Mouse (Mus musculus) c-Kit-positive CD71-negative TER-119-negative erythroid progenitor cells, embryonic 14.5 days (primary cell): Measurements from ENCODE around the gene Smtn.

ENCODE experiments used
- DNase-seq: peaks from one replicate; pipeline ENCODE4 v3.0.0-alpha.2; 2013; ENCODE audit warnings: low read depth

Smtn gene

DNA sequence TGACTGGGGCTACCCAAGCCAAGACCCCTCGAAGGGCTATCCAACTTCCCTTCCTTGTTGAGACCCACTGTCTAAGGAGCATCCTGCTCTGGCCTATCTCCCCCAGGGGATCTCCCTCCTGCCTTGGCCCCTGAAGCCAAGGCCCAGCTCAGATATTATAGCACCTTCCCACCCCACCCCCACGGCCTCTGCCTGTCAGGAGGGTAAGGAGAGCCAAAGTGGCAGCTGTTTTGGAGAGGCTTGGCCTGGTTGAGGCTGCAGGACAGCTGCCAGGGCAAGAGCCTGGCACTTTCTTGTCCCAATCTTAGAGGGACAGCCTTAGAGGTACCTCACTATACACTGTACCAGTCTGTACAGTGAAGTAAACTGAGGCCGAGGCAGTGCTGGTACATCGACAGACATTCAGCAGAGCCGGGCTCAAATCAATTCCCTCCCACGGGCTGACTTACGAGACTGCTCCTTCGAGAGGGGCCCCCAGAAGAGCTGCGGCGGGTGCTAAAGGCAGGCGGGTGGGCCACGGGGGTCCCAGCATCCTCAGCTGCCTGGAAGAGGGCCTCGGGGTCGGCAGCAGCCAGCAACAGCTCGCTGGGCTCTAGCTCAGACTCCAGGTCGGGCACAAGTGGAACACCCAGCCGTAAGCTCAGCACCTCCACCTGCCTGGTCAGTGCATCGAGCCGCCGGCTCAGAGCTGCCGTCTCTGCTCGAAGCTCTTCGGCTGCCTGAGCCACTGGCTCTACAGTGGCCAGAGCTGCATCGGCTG, 13.3 kb downstream of the Smtn start:
- no peak for DNase-seq

DNA sequence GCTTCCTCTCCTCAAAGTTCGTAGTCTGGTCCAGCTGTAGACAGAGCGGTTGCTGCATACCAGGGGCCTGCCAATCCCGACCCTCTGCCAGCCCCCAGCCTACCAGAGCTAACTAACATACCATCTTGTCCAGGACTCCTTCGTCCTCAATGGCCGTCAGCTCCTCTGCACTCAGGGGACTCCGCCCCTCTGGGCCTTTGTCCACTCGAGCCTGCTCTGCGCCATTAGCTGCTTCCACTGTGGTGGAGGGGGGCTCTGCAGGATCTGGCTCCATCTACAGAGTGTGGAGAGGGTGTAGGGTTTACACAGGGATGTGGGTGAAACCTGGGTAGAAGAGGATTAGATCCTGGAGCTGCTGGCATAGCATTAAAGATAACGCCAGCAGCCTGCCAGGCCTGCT, 14.2 kb downstream of the Smtn start:
- DNase-seq, result no peak

DNA sequence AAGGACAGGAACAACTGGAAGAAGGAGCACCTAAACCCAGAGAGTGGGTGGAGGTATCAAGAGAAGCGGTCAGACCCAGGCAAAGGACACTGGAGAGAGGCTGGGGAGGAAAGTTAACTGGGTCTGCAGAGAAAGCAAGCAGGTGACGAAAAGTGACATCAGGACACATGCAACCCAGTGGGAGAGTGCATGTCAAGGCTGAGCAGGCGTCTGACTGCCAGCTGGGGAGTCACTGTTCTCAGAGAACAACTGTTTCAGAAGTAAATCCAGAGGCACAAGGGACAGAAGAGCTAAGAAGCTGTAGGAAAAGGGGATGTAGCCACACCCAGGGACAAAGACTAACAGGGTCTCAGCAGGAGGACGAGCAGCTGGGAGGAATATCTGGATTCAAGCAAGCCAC, 14.9 kb downstream of the Smtn start:
- no peak for DNase-seq

DNA sequence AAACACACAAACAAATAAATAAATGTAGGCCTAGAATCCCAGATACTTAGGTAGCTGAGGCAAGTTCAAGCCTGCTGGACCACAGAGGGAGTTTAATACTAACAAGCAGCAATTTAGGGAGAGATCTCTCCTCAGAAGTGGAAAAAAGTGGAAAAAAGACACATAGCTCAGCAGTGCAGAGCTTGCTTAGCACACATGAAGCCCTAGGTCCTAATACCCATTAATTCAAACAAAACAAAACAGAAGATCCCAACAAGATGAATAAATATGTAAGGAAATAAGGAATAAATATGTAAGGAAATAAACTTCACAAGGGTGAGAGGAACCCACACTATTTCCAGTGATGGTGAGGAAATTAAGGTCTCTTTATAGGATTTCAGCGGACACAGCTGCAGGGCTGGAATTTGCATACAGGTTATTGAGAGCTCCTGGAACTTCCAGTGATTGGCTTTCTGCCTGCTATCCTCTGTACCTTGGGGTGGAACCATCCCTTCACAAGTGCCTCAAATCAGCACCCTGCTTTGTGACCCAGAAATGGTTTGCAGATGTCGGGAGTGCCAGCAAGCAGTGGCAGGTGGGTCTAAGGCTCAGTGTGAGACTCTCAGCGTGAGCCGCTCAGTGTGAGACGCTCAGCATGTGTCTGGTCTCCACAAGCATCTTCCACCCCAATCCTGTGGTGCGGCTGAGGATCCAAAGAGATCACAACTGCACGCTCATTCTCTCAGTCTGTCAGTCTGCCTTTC, 16.4 kb downstream of the Smtn start:
- DNase-seq, result no peak

DNA sequence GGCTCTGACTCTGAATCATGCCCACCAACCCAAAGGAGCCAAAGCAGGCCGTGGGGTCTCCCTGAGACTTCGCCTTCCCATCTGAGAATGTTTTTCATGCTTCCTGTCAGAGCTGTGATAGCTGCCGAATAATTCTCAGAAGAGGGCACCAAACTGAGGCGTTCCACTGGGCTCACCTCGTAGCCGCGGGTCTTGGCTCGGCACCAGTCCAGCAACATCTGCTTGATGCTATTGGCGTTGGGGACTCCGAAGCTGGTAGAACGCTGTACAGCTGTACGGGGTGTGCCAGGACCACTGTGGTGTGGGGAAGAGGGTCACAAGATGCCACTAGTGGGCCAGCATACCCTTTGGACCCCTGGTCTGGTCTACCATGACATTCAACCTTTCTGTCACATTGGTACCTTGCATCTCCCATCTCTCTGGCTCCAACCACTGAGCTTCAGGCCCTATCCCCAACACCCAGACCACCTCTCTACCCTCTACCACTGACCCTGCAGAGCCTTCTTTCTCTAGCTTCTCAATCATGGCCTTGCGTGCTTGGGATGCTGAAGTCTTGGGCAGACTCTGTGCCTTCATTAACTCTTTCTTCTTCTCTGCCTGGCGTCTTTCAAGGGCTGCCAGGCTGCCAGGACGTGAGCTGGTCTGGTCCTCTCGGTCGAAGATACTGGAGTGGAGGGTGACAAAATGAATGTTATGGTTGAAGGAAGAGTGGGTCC, 18.0 kb downstream of the Smtn start:
- DNase-seq, result no peak

DNA sequence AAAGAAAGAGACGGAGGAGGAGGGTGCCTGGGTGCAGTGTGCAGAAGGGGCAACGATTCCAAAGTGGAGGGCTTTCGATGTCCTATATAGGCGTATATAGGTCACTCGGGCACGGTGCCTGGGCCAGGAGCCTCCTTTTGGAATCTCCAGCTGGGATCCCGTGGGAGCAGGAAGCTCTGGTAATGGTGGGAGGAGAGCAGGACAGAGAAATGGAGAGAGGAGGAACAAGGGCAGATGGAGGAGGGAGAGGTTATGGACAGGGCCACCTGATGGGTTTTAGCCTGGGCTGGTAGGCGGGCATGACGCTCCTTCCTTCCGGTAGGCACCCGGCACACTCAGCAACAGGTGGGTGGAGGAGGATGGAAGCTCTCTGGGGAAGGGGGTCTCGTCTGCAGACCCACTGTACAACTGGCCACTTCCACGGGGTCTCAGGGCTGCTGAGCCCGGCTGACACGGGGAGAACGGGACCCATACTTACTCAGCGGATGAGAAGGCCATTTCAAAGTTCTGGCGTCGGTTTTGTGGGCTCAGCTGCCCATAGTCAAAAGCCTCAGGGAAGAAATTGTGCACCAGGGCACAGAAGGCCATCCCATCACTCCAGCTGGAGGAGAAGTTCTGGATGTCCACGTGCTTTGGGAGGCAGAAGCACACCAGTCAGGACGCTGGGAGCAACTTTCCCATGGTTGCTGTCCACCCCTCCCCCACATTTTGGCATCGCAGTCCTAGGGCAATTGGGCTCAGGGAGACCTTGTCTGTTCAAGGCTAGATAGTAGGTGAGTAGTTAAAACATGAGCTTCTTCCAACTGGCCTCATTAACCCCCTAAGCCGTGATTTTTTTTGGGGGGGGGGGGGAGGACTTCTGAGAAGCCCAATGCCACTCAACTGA, 18.8 kb downstream of the Smtn start:
- no peak for DNase-seq

DNA sequence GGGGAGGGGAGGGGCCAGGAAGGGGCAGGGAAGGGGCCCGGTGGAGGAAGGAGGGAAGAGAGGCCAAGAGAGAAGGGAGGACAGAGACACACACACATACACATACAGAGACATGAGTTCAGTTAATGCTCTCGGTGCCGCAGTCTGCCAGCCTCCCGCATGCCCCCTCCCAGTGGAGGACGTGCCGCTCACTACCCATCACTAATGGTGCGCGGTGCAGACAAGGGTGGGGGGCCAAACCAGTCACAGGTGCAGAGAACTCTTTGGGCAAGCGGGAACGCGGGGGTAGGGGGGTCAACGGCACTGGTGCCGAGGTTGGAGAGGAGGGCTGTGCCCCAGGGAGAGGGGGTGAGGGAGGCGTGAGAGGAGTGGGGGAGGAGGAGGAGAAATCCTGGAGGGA, 19.5 kb downstream of the Smtn start:
- DNase-seq, result no peak

DNA sequence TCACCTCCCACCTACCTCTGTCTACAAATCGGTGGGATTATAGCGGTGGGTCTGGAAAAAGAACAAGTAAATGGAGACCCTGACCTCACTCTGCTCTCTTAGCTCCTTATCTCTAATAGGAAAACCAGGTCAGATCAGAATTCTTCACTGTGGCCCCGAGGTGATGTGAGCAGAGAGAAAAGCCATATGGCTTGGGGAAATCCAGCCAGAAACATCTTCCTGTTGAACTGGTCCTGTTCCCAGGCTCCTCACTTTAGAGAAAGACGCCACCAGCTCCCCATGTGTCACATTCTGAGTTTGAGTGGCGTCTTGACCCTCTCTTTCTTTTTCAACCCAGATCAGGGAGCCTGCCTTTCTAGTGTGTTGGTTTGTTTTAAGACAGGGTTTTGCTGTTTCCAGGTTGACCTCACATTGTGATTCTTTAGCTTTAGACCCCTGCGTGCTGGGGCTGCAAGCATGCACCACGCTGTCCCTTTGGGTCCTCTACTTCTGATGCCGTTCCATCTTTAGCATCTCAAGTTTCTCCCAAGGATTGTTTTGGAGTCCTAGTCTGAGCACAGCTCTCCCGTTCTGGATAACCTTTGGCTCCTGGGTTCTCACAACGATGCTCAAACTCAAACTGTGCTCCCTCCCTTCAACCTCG, 20.5 kb downstream of the Smtn start:
- no peak for DNase-seq

DNA sequence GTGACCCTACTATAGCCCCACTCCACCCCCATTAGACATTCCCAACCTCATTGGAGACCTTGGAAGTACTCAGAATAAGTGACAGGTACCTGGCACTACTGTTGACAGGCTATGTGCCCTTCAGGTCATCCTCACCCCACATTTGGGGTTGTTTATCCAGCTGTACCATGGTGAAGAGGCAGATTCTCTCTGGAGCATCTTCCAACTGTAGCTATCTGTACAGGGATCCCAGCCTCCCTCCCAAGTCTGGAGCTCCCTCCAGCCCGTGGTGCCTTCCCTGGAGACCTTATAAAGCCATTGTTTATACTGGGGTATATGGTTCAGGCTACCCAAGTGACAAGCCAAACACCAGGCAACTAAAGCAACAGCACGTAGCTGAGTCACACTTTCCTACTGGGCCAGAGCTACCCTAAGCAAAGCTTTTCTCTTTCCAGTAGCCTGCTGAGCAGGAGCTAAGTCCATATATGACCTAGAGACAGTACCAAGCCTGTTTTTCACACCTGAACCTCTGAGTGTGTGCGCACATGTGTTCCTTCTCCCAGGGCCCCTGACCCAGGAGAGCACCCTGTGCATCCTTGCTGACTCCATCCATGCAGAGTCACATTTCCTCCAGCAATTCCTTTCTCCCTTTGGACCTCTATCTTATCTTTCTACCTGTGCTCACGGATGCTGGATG, 21.2 kb downstream of the Smtn start:
- DNase-seq, result no peak

DNA sequence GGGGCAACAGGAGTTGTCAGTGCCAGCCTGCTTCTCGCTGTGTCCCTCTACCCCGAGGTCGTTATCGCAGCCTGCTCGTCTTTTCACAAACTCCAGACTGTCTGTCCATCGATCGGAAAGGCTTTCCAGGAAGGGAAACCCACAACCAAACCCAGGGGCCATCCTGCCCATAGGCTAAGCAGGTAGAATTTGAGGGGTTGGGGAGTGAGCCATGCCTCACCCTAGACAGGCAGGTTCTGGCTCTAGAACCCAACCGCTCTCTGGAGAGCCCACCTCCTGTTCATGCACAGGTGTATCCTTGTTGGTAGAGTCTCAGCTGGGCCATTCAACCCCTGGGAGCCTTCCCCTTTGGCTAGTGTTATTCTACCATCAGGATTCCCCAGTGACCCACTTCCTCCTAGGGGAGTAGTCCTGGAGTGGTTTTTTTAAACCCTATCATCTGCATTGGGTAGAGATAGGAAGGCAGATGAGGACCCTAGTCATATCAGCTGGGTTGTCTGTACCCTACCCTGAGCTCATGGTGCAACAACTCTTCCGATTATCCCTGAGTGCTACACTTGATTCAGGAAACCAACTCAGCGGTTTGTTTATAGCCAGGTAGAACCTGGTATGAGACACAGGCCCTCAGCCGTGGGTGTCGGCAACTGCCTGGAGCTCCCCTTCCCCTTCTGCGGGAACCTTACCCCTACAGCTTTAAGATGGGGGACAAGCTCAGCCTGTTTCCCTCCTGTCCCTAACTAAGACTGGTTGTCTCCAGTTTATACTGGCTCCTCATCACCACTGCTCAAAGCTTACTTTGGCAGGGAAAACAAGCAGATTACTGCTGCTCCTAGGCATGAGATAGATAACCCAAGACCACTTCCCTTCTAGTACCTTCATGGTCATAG, 22.3 kb downstream of the Smtn start:
- no peak for DNase-seq

DNA sequence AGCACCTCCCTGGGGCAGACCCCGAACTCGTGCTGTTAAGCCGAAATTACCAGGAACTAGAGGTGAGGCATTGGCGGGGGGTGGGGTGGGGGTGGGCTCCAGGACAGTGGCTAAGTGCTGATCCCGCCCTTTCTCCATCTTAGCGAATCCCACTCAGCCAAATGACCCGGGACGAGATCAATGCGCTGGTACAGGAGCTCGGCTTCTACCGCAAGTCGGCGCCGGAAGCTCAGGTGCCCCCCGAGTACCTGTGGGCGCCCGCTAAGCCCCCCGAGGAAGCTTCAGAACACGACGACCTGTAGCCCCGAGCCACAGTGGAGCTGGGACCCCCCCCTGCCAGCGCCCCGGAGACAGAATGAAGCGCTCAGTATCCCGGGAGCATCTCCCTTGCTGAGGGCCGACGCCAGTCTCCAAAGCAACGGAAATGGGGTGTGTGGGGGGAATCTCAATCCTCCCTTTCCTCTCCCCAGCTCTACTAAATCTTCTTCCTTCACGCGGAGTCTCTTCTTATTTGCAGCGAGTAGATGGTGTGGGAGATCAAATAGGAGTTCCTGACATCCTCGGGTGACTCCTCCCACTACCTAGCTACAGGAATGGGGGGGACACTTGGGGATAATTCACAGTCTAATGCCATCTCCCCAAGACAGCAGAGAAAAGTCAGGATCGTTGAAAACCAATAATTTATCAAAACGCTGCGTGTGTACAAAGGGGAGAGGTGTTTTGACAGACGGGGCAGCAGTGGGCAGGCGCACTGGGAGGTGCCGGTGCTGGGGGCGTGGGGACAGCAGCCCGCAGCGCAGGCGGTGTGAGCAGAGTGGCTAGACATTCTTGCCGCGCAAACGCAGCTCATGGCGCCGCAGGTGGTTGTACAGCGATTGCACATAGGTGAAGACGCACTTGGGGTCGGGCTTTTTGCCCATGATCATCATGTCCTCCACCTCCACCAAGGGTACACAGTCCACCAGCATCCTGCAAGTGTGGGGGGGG, 23.3 kb downstream of the Smtn start:
- no peak for DNase-seq

DNA sequence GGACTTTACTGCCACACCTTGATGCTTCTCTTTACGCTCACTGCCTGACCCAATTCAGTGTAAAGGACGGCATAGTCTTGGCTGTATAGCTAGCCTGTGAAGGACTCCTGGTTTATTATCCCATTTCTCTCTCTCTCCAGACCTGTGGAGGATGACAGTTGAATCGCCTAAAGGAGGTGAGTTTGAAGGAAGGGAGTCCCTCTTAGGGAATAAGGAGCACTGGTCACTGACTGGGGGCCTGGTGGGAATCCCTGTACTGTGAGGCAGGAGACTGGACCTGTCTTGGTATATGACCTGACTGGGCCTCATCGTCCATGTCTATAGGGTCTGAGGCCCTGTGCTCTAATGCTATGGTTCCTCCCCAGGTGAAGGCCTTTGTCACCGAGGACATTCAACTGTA, 24.3 kb downstream of the Smtn start:
- DNase-seq, result no peak

DNA sequence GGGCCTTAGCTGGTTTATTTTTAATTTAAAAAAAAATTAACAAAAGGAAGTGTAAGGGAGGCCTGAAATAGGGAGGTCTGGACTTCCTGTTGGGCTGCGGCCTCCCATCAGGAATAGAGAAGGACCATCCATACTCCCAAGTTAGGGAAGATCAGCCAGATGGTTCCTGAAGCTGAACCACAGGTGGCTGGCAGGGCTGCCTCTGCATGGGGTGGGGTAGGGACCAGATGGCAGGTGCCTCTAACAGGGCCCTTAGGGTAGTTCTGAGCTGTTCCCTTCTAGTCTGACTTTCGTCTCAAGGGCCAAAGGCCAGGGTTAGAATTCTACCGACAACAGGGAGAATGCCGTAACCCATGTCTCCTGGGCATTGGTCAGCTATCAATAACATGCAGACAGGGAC, 24.8 kb downstream of the Smtn start:
- no peak for DNase-seq

DNA sequence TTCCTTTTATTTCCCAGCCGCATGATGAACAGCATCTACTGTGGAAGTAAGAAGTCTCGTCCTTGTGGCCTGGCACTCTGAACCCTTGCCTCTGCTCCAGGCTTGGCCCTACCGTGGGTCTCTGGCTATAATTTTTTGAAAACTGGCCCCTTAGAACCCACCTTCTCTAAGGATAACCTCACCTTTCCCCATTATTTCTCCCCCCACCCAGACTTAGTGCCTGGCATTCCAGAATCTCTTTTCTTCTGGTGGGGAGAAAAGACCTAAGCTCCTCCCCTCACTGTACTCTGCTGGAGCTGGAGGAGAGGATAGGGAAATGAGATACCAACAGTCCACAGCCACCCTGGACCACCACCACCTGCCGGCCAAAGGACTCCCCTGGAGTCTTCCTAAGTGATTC, 25.2 kb downstream of the Smtn start:
- DNase-seq, result no peak

DNA sequence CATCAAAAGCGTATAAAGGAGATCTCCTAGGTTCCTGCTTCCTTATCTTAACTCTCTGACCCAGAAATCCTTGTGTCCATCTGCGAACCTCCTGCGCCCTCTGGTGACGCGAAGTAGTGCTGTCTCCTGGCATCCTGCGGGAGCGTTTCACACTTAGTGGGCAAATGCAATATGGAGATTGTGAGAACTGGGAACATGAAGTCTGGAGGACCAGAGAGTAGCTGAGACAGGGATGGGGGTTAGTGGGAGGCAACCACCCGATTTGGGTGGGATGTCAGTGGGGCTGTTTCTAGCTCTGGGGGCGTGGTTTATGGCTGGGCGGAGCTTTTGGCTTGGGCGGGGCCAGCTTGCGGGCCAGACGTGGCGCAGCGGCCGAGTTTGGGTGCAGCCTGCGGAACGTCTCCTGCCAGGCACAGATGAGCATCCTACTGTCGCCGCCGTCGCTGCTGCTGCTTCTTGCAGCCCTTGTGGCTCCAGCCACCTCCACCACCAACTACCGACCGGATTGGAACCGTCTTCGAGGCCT, 25.8 kb downstream of the Smtn start, which contains the start of gene Selenom:
TSS of gene Selenom (plus strand) at position 156 of the 526 bp plus-strand sequence.
- DNase-seq, result peak; percentile 79

DNA sequence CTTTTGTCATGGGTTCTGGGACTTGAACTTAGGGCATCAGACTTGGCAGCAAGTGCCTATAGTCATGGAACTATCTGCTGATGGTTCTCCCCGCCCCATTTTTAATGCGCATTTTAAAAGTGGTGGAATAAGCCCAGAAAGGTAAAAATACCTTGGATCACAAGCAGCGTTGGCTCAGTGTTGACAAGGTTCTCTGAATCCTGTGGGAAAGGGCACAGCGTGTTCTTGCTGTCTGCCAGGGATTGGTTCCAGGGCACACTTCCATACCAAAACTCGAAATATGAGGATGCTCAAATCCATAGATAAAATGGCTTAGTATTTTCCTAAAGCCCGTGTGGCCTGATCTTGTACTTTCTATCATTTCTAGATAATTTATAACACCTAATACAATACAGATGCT, 27.1 kb downstream of the Smtn start:
- DNase-seq, result no peak

DNA sequence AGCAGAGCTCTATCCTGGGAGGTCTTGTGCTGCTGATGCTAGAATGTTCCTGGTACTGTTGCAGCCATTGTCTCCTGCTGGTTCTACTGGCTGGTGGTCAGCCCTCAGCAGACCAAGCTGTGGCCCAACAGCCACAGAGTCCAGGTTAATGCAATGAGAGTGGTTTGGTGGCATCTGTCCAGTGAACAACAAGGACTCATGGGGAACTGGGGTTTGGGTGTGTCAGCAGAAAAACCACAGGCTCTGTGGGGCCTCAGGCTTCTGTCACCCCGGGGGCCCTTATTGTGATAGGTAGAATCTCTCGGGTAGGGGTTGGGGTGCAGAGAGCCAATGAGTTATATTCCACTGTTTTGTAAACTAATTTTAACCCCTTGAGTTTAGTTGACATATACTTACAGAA, 30.1 kb downstream of the Smtn start:
- no peak for DNase-seq
